Mouse (Mus musculus) lung, adult 2 months (tissue): ENCODE measurements at regions not wholly inside any gene's neighbourhood (a gene's known extent, or its start where the extent isn't known, plus 50 kb on each side); places are given as distances from the start of the nearest gene placed in this dataset.
A peak's percentile ranks its signal among the peaks of the same experiment; 100 is the strongest.

Source experiments
- DNase-seq: peaks from one replicate; pipeline ENCODE4 v3.0.0; 2022
- H3K4me1 ChIP-seq: fragments of 200-500 bp; 2 replicates; pipeline ENCODE4 v1.6.1; 2011; ENCODE audit warnings: low read length; ENCODE audit not compliant: control insufficient read depth, insufficient read depth
- H3K4me3 ChIP-seq: fragments of 200-500 bp; replicated peaks from 2 replicates; pipeline ENCODE3; 2011; ENCODE audit warnings: low read depth, mild to moderate bottlenecking, control low read depth, low read length; ENCODE audit errors: extremely low read depth
- CTCF ChIP-seq: fragments of 200-500 bp; IDR thresholded peaks from 2 replicates; pipeline ENCODE4 v1.5.1; 2011; ENCODE audit warnings: mild to moderate bottlenecking, low read length, control low read depth; ENCODE audit not compliant: insufficient read depth
- POLR2A ChIP-seq: fragments of 200-500 bp; IDR thresholded peaks from 2 replicates; pipeline ENCODE4 v1.6.1; 2011; ENCODE audit warnings: low read depth, mild to moderate bottlenecking, control low read depth, low read length, borderline replicate concordance; ENCODE audit errors: extremely low read depth
- WGBS: fragments of 180-500 bp; shearing (Covaris S2); methylation state at CpG from one replicate; pipeline ENCODE4 v1.1.7; 2018; 5-methylcytosine and 5-hydroxymethylcytosine counted together

GRCm38 (mm10) chr13:119337861-119338260, 90.5 kb upstream of the Paip1 start:
- DNase-seq, result no peak
- H3K4me3 ChIP-seq, result no peak overlapping the region
- 85% methylated on average over 5 of the region's 5 CpGs for WGBS
- TF ChIP-seq POLR2A, result no peak
- no peak for TF ChIP-seq CTCF
- H3K4me1 ChIP-seq, result no peaks in the 10 kb centered on the region

- H3K4me1 ChIP-seq, result no peaks in the 10 kb centered on the region
- TF ChIP-seq CTCF, result no peak
- TF ChIP-seq POLR2A, result no peak
- no peak for DNase-seq
- no peak overlapping the region for H3K4me3 ChIP-seq
- WGBS, result 53% methylated on average over 5 of the region's 5 CpGs
Measured at GRCm38 (mm10) chr13:119339016-119339415, 89.4 kb upstream of the Paip1 start.

GRCm38 (mm10) chr13:119339762-119340161, 88.6 kb upstream of the Paip1 start:
- DNase-seq, result no peak
- TF ChIP-seq CTCF (no peak), POLR2A (no peak)
- 81% methylated on average over 11 of the region's 11 CpGs for WGBS
- Histone ChIP-seq H3K4me3 (no peak overlapping the region), H3K4me1 (no peaks in the 10 kb centered on the region)

GRCm38 (mm10) chr13:119341833-119342232, 86.6 kb upstream of the Paip1 start:
- DNase-seq, result no peak
- H3K4me3 ChIP-seq, result no peak overlapping the region
- no peaks in the 10 kb centered on the region for H3K4me1 ChIP-seq
- 42% methylated on average over 2 of the region's 2 CpGs for WGBS
- TF ChIP-seq CTCF, result peak; percentile 29; the same call in 1 of the 2 replicates
- no peak for TF ChIP-seq POLR2A

- DNase-seq, result no peak
- Histone ChIP-seq H3K4me3 (no peak overlapping the region), H3K4me1 (no peaks in the 10 kb centered on the region)
- TF ChIP-seq POLR2A (no peak), CTCF (no peak)
- 88% methylated on average over 7 of the region's 7 CpGs for WGBS
Measured at GRCm38 (mm10) chr13:119342761-119343160, 85.6 kb upstream of the Paip1 start.

GRCm38 (mm10) chr13:119347988-119348387, 80.4 kb upstream of the Paip1 start:
- WGBS, result 74% methylated on average over 3 of the region's 3 CpGs
- no peak for TF ChIP-seq POLR2A
- no peak for TF ChIP-seq CTCF
- Histone ChIP-seq H3K4me3 (no peak overlapping the region), H3K4me1 (no peaks in the 10 kb centered on the region; the same call in 1 of the 2 replicates)
- DNase-seq, result no peak

- Histone ChIP-seq H3K4me3 (no peak overlapping the region), H3K4me1 (no peaks in the 10 kb centered on the region; the same call in 1 of the 2 replicates)
- no peak for TF ChIP-seq CTCF
- no peak for TF ChIP-seq POLR2A
- 74% methylated on average over 13 of the region's 13 CpGs for WGBS
- DNase-seq, result no peak
Measured at GRCm38 (mm10) chr13:119351346-119351745, 77.1 kb upstream of the Paip1 start.

GRCm38 (mm10) chr13:119358696-119359095, 69.7 kb upstream of the Paip1 start:
- no peak for TF ChIP-seq POLR2A
- no peak for TF ChIP-seq CTCF
- 72% methylated on average over 3 of the region's 3 CpGs for WGBS

GRCm38 (mm10) chr13:119363379-119363778, 65.0 kb upstream of the Paip1 start:
- Histone ChIP-seq H3K4me3 (no peak overlapping the region), H3K4me1 (no peaks in the 10 kb centered on the region)
- peak; percentile 24 for DNase-seq
- 43% methylated on average over 3 of the region's 3 CpGs for WGBS
- TF ChIP-seq POLR2A, result no peak
- no peak for TF ChIP-seq CTCF

More at GRCm38 (mm10) chr13:119358696-119359095, 69.7 kb upstream of the Paip1 start:
- no peak for DNase-seq
- Histone ChIP-seq H3K4me1 (no peaks in the 10 kb centered on the region), H3K4me3 (no peak overlapping the region)

- Histone ChIP-seq H3K4me1 (no peaks in the 10 kb centered on the region), H3K4me3 (no peak overlapping the region)
- no peak for DNase-seq
- 82% methylated on average over 5 of the region's 5 CpGs for WGBS
- TF ChIP-seq POLR2A (no peak), CTCF (no peak)
Measured at GRCm38 (mm10) chr13:119364160-119364559, 64.2 kb upstream of the Paip1 start.
